Mouse (Mus musculus): ENCODE measurements around the gene Pars2. TPM values are rescaled to one million over a fixed set of nuclear protein-coding genes. Genes with fewer than 3 reads are reported as not detected.
A peak's percentile ranks its signal among the peaks of the same experiment; 100 is the strongest.

The Pars2 gene
- total and polyA plus RNA-seq, 3 experiments: 4.9 to 6.7 (median 5.9) TPM

GRCm38 (mm10) chr4:106622030-106622493 is 28.8 kb upstream of the Pars2 start, which contains the start of gene Ttc22:
Ttc22 (plus strand) TSS chr4:106622432.
- Histone ChIP-seq H3K9ac (ENCODE audit: low read depth, low read length) (no peak within 1 kb of the TSS), H3K27ac (no peak within 1 kb of the TSS), H3K4me3 (no peak within 1 kb of the TSS), H3K36me3 (ENCODE audit: control insufficient read depth, insufficient read depth, low read length) (no peaks in the 10 kb centered on the region), H3K79me2 (replicated peaks; ENCODE audit: control insufficient read depth, insufficient read depth, low read length) (no peaks in the 10 kb centered on the region), H3K27me3 (ENCODE audit: control insufficient read depth, insufficient read depth, low read length) (peaks cover 2% of the 10 kb centered on the region; the same call in 1 of the 2 replicates), H3K4me1 (ENCODE audit: control insufficient read depth, insufficient read depth, low read length) (no peaks in the 10 kb centered on the region)
- WGBS: 24% methylated on average over 16 of the region's 16 CpGs
- no peak for TF ChIP-seq EP300 (IDR thresholded peaks at IDR 0.05; ENCODE audit: insufficient read depth, low read depth, low read length)
- TF ChIP-seq POLR2A (IDR thresholded peaks at IDR 0.05; ENCODE audit: insufficient read depth, low read depth, low read length): no peak
- no peak for TF ChIP-seq CTCF (IDR thresholded peaks at IDR 0.05)
- intact Hi-C loops (cut with DNase I): no loop called here
- peak in 1 of 2 experiments; percentile 30 for DNase-seq

GRCm38 (mm10) chr4:106622712-106623111 is 28.2 kb upstream of the Pars2 start:
- intact Hi-C loops (cut with DNase I): no loop called here
- WGBS: 17% methylated on average over 28 of the region's 28 CpGs
- DNase-seq: no peak
- Histone ChIP-seq H3K27me3 (ENCODE audit: control insufficient read depth, insufficient read depth, low read length) (peaks cover 2% of the 10 kb centered on the region; the same call in 1 of the 2 replicates), H3K79me2 (replicated peaks; ENCODE audit: control insufficient read depth, insufficient read depth, low read length) (no peaks in the 10 kb centered on the region), H3K4me1 (ENCODE audit: control insufficient read depth, insufficient read depth, low read length) (no peaks in the 10 kb centered on the region), H3K27ac (no peak overlapping the region), H3K36me3 (ENCODE audit: control insufficient read depth, insufficient read depth, low read length) (no peaks in the 10 kb centered on the region), H3K4me3 (no peak overlapping the region), H3K9ac (ENCODE audit: low read depth, low read length) (no peak overlapping the region)
- no peak for TF ChIP-seq CTCF (IDR thresholded peaks at IDR 0.05)
- TF ChIP-seq POLR2A (IDR thresholded peaks at IDR 0.05; ENCODE audit: insufficient read depth, low read depth, low read length): no peak
- no peak for TF ChIP-seq EP300 (IDR thresholded peaks at IDR 0.05; ENCODE audit: insufficient read depth, low read depth, low read length)

GRCm38 (mm10) chr4:106624271-106624670 is 26.6 kb upstream of the Pars2 start:
- Histone ChIP-seq H3K9ac (ENCODE audit: low read depth, low read length) (no peak overlapping the region), H3K27ac (no peak overlapping the region), H3K79me2 (replicated peaks; ENCODE audit: control insufficient read depth, insufficient read depth, low read length) (no peaks in the 10 kb centered on the region), H3K4me1 (ENCODE audit: control insufficient read depth, insufficient read depth, low read length) (no peaks in the 10 kb centered on the region), H3K27me3 (ENCODE audit: control insufficient read depth, insufficient read depth, low read length) (peaks cover 2% of the 10 kb centered on the region; the same call in 1 of the 2 replicates), H3K36me3 (ENCODE audit: control insufficient read depth, insufficient read depth, low read length) (no peaks in the 10 kb centered on the region), H3K4me3 (no peak overlapping the region)
- intact Hi-C loops (cut with DNase I): no loop called here
- no peak for TF ChIP-seq CTCF (IDR thresholded peaks at IDR 0.05)
- TF ChIP-seq POLR2A (IDR thresholded peaks at IDR 0.05; ENCODE audit: insufficient read depth, low read depth, low read length): no peak
- TF ChIP-seq EP300 (IDR thresholded peaks at IDR 0.05; ENCODE audit: insufficient read depth, low read depth, low read length): no peak
- DNase-seq: no peak
- 90% methylated on average over 10 of the region's 10 CpGs for WGBS

GRCm38 (mm10) chr4:106627809-106628208 is 23.1 kb upstream of the Pars2 start:
- 74% methylated on average over 5 of the region's 5 CpGs for WGBS
- no peaks in the 10 kb centered on the region for H3K79me2 ChIP-seq (replicated peaks; ENCODE audit: control insufficient read depth, insufficient read depth, low read length)
- intact Hi-C loops (cut with DNase I): no loop called here
- no peak overlapping the region for H3K9ac ChIP-seq (ENCODE audit: low read depth, low read length)
- no peaks in the 10 kb centered on the region for H3K4me1 ChIP-seq (ENCODE audit: control insufficient read depth, insufficient read depth, low read length)
- no peak for DNase-seq
- H3K36me3 ChIP-seq (ENCODE audit: control insufficient read depth, insufficient read depth, low read length): no peaks in the 10 kb centered on the region
- TF ChIP-seq EP300 (IDR thresholded peaks at IDR 0.05; ENCODE audit: insufficient read depth, low read depth, low read length) (no peak), POLR2A (IDR thresholded peaks at IDR 0.05; ENCODE audit: insufficient read depth, low read depth, low read length) (no peak), CTCF (IDR thresholded peaks at IDR 0.05) (no peak)
- no peak overlapping the region for H3K27ac ChIP-seq
- no peaks in the 10 kb centered on the region; the same call in 1 of the 2 replicates for H3K27me3 ChIP-seq (ENCODE audit: control insufficient read depth, insufficient read depth, low read length)
- H3K4me3 ChIP-seq: no peak overlapping the region

GRCm38 (mm10) chr4:106628650-106629360 is 22.1 kb upstream of the Pars2 start:
- H3K4me3 ChIP-seq: no peak overlapping the region
- no peaks in the 10 kb centered on the region; the same call in 1 of the 2 replicates for H3K27me3 ChIP-seq (ENCODE audit: control insufficient read depth, insufficient read depth, low read length)
- no peaks in the 10 kb centered on the region for H3K79me2 ChIP-seq (replicated peaks; ENCODE audit: control insufficient read depth, insufficient read depth, low read length)
- H3K4me1 ChIP-seq (ENCODE audit: control insufficient read depth, insufficient read depth, low read length): no peaks in the 10 kb centered on the region
- DNase-seq: no peak
- no peak overlapping the region for H3K27ac ChIP-seq
- H3K9ac ChIP-seq (ENCODE audit: low read depth, low read length): no peak overlapping the region
- TF ChIP-seq EP300 (IDR thresholded peaks at IDR 0.05; ENCODE audit: insufficient read depth, low read depth, low read length): no peak
- TF ChIP-seq CTCF (IDR thresholded peaks at IDR 0.05): no peak
- TF ChIP-seq POLR2A (IDR thresholded peaks at IDR 0.05; ENCODE audit: insufficient read depth, low read depth, low read length): no peak
- 34% methylated on average over 9 of the region's 9 CpGs for WGBS
- intact Hi-C loops (cut with DNase I): no loop called here
- no peaks in the 10 kb centered on the region for H3K36me3 ChIP-seq (ENCODE audit: control insufficient read depth, insufficient read depth, low read length)

- Histone ChIP-seq H3K27me3 (ENCODE audit: control insufficient read depth, insufficient read depth, low read length) (no peaks in the 10 kb centered on the region), H3K27ac (no peak overlapping the region), H3K79me2 (replicated peaks; ENCODE audit: control insufficient read depth, insufficient read depth, low read length) (no peaks in the 10 kb centered on the region), H3K36me3 (ENCODE audit: control insufficient read depth, insufficient read depth, low read length) (no peaks in the 10 kb centered on the region), H3K4me3 (no peak overlapping the region), H3K4me1 (ENCODE audit: control insufficient read depth, insufficient read depth, low read length) (no peaks in the 10 kb centered on the region), H3K9ac (ENCODE audit: low read depth, low read length) (no peak overlapping the region)
- intact Hi-C loops (cut with DNase I): no loop called here
- no peak for TF ChIP-seq POLR2A (IDR thresholded peaks at IDR 0.05; ENCODE audit: insufficient read depth, low read depth, low read length)
- TF ChIP-seq CTCF (IDR thresholded peaks at IDR 0.05): no peak
- no peak for TF ChIP-seq EP300 (IDR thresholded peaks at IDR 0.05; ENCODE audit: insufficient read depth, low read depth, low read length)
- DNase-seq: no peak
- 70% methylated on average over 5 of the region's 5 CpGs for WGBS
Observed at GRCm38 (mm10) chr4:106629374-106629773, 21.5 kb upstream of the Pars2 start.
